Mouse (Mus musculus) thymus, adult 2 months (tissue): ENCODE results near the gene Sugt1. TPM values are rescaled to one million over a fixed set of nuclear protein-coding genes. Genes with fewer than 3 reads are reported as not detected.

Experiments used
- DNase-seq: peaks from one replicate; pipeline ENCODE4 v3.0.0; 2021
- H3K27ac ChIP-seq: fragments of 200-500 bp; 2 replicates; pipeline ENCODE4 v1.5.1; 2012; ENCODE audit warnings: low read length, control low read depth; ENCODE audit not compliant: control insufficient read depth, insufficient read depth
- H3K27me3 ChIP-seq: fragments of 200-500 bp; 2 replicates; pipeline ENCODE4 v1.6.1; 2012; ENCODE audit warnings: mild to moderate bottlenecking, low read length, moderate library complexity, mixed read lengths; ENCODE audit not compliant: control insufficient read depth, insufficient read depth
- H3K36me3 ChIP-seq: fragments of 200-500 bp; 2 replicates; pipeline ENCODE4 v1.6.1; 2012; ENCODE audit warnings: mild to moderate bottlenecking, low read length, moderate library complexity; ENCODE audit not compliant: control insufficient read depth, insufficient read depth
- H3K4me1 ChIP-seq: fragments of 200-500 bp; replicated peaks from 2 replicates; pipeline ENCODE4 v1.6.1; 2012; ENCODE audit warnings: low read length; ENCODE audit not compliant: control insufficient read depth, insufficient read depth
- H3K4me3 ChIP-seq: fragments of 200-500 bp; 2 replicates; pipeline ENCODE4 v1.5.1; 2012; ENCODE audit warnings: mild to moderate bottlenecking, low read length, control low read depth, moderate library complexity; ENCODE audit not compliant: control insufficient read depth, insufficient read depth
- CTCF ChIP-seq: fragments of 200-500 bp; IDR thresholded peaks from 2 replicates; pipeline ENCODE4 v1.5.1; 2012; ENCODE audit warnings: mild to moderate bottlenecking, control low read depth, low read length, moderate library complexity, borderline replicate concordance; ENCODE audit not compliant: control insufficient read depth, poor library complexity, insufficient read depth; ENCODE audit errors: extremely low read depth
- POLR2A ChIP-seq: fragments of 200-500 bp; IDR thresholded peaks from 2 replicates; pipeline ENCODE4 v1.6.1; 2012; ENCODE audit warnings: mild to moderate bottlenecking, low read length, control low read depth, moderate library complexity; ENCODE audit not compliant: control insufficient read depth, poor library complexity, insufficient read depth; ENCODE audit errors: extremely low read depth
- WGBS: fragments of 180-500 bp; shearing (Covaris S2); methylation state at CpG from one replicate; pipeline ENCODE4 v1.1.7; 2018; 5-methylcytosine and 5-hydroxymethylcytosine counted together
- polyA plus RNA-seq: library from polyadenylated mRNA; depleted of rRNA; stranded (reverse); fragments of >200 nt; gene quantifications from 2 replicates; pipeline ENCODE4 v1.2.3, GENCODE M21; 2012

Sugt1 gene
- polyA plus RNA-seq, 1 experiment = 10.2 TPM

DNA sequence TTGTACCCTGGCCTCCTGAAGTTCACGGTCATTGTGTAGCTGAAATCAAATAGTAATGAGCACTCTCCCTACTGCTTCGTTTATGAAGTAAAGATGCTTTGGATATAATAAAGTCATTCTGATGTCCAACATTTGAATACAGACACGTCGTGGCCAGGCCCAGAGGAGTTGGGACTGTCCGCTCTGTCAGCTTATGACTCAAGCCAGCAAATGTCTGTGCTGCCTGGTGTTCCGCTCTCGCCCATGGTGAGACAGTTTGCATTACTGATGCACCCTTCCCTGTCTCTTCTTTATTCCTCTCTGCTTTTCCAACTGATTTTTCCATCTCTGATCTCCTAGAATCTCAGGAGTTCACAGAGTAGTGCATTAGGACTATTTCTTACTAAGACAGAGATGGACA, 32.3 kb downstream of the Sugt1 start:
- over 99% methylated on average over 7 of the region's 7 CpGs for whole genome bisulfite sequencing
- Histone ChIP-seq H3K4me1 (no peaks in the 10 kb centered on the region), H3K27me3 (no peaks in the 10 kb centered on the region), H3K4me3 (no peak overlapping the region), H3K36me3 (peaks cover 25% of the 10 kb centered on the region), H3K27ac (no peak overlapping the region)
- TF ChIP-seq CTCF (no peak), POLR2A (no peak)
- DNase-seq = no peak

DNA sequence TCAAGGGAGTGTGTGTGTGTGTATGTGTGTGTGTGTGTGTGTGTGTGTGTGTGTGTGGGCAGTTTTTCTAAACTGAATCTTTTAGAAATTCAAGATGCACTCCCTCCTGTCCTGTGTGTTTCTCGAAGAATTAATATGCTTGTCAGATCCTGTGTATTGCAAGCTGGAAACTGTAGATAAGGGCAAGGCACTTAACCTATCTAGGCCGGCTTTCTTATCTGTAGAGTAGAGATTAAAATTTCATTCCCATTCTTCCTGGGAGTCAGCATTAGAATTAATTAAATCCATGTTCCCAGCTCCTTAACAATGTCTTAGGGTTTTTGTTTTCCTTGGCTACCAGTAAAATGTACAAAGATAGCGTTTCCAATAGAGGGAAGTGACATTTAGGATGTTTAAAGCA, 33.7 kb downstream of the Sugt1 start:
- no peaks in the 10 kb centered on the region for H3K27me3 ChIP-seq
- H3K4me3 ChIP-seq = no peak overlapping the region
- WGBS = 92% methylated on average over 3 of the region's 3 CpGs
- H3K27ac ChIP-seq = no peak overlapping the region
- no peaks in the 10 kb centered on the region for H3K4me1 ChIP-seq
- peaks cover 39% of the 10 kb centered on the region for H3K36me3 ChIP-seq
- no peak for DNase-seq
- TF ChIP-seq POLR2A = no peak
- TF ChIP-seq CTCF = no peak

DNA sequence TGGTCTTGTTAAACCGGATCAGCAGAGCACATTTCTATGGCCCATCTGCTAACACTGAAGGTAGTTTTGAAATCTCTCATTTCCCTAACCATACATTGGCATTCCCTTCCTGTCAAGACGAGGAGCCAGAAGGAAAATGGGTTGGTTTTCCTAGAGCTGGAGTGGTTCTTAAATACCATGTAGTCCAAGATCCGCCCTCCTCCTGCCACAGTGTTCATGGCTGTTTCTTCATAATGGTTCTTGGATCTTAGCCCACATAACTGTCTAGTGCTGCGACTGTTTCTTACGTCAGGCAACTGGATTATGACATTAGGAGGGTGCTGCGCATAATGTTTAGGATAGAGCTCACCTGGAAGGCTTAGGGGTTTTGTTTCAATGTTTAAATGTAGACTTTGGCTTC, 44.8 kb downstream of the Sugt1 start:
- TF ChIP-seq POLR2A = no peak
- TF ChIP-seq CTCF = no peak
- Histone ChIP-seq H3K4me3 (no peak overlapping the region), H3K36me3 (peaks cover 14% of the 10 kb centered on the region), H3K4me1 (no peaks in the 10 kb centered on the region; the same call in 1 of the 2 replicates), H3K27ac (no peak overlapping the region), H3K27me3 (no peaks in the 10 kb centered on the region)
- 96% methylated on average over 6 of the region's 6 CpGs for WGBS
- DNase-seq = no peak

DNA sequence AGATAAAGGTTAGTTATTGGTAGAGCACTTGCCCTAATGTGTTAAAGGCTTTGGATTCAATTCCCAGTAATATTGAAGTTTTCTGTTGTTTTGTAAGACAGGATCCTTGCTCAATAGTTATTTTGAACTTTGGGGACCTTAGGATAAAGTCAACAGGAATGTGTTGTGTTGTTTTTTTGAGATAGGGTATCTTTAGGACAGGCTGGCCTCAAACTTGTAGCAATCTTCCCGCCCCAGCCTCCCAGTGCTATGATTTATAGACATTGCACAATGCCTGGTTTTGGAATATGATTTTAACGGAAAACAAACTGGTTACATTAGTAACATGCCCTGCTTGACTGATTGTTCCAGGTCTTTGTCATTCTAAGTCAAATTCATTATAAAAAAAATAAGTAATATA, 45.7 kb downstream of the Sugt1 start:
- Histone ChIP-seq H3K4me3 (no peak overlapping the region), H3K36me3 (peaks cover 6% of the 10 kb centered on the region; the same call in 1 of the 2 replicates), H3K27ac (no peak overlapping the region), H3K27me3 (no peaks in the 10 kb centered on the region), H3K4me1 (no peaks in the 10 kb centered on the region; the same call in 1 of the 2 replicates)
- DNase-seq = no peak
- WGBS = 93% methylated on average over 2 of the region's 2 CpGs
- TF ChIP-seq POLR2A (no peak), CTCF (no peak)

DNA sequence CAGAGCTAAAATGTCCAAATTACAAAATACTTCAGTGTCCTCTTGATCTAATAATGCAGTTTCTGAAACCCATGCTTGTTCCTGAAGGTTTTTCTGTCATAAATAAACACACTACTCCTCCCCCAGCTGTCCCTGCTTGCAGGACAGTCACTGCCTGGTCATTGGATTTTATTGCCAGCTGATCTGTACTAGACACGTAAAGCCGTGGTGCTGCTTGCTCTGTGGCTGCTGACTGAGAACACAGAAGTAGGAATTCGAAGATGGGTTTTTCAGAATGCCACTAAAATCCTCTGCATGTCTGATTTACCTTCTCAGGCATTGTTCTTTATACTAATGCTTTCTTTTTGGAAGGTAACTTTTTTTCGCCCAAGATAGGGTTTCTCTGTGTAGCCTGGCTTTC, 49.3 kb downstream of the Sugt1 start:
- DNase-seq = no peak
- 87% methylated on average over 4 of the region's 4 CpGs for WGBS
- H3K36me3 ChIP-seq = no peaks in the 10 kb centered on the region
- H3K27ac ChIP-seq = no peak overlapping the region
- no peaks in the 10 kb centered on the region for H3K27me3 ChIP-seq
- no peak overlapping the region for H3K4me3 ChIP-seq
- TF ChIP-seq POLR2A (no peak), CTCF (no peak)
- no peaks in the 10 kb centered on the region for H3K4me1 ChIP-seq

DNA sequence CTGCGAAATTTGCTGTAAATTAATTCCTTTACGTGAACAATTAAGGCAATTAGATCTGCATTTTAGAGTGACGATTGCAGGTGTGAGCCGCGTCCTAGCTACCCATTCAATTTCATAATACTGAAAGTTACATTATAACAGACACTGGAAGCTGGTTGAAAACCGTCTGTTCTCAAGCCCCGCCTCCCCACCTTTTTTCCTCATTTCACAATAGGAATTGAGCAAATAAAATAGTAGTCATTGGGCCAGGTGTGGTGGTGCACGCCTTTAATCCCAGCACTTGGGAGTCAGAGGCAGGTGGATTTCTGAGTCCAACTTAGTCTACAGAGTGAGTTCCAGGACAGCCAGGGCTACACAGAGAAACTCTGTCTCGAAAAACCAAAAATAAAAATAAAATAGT, 54.6 kb downstream of the Sugt1 start:
- no peaks in the 10 kb centered on the region for H3K36me3 ChIP-seq
- H3K4me3 ChIP-seq = no peak overlapping the region
- no peaks in the 10 kb centered on the region for H3K27me3 ChIP-seq
- no peaks in the 10 kb centered on the region for H3K4me1 ChIP-seq
- no peak overlapping the region for H3K27ac ChIP-seq
- TF ChIP-seq CTCF = no peak
- no peak for TF ChIP-seq POLR2A
- no peak for DNase-seq
- 90% methylated on average over 9 of the region's 9 CpGs for WGBS

DNA sequence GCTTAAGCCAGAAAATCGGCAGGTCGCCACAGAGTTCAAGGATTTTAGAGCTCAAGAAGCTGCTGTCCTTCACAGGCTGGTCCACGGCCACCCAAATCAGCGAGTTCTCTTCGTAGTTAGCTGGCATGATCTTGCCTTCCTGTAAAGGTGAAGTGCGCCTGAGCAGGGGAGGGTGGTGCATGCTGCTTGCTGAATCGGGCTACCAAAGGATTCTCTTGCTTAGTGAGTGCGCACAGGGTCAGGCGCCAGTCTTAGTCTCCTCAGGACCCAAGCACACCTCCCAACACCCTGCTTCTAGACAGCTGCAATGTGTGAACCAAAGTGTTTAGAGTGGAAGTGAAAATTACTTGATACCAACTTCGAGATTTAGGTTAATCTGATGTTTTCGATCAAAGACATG, 57.9 kb downstream of the Sugt1 start:
- 51% methylated on average over 11 of the region's 11 CpGs for WGBS
- DNase-seq = no peak
- no peaks in the 10 kb centered on the region for H3K4me1 ChIP-seq
- H3K4me3 ChIP-seq = no peak overlapping the region
- TF ChIP-seq CTCF (no peak), POLR2A (no peak)
- H3K27ac ChIP-seq = no peak overlapping the region
- H3K27me3 ChIP-seq = no peaks in the 10 kb centered on the region
- H3K36me3 ChIP-seq = no peaks in the 10 kb centered on the region
